Mouse (Mus musculus) heart, postnatal 0 days (tissue): ENCODE measurements at regions not wholly inside any gene's neighbourhood (a gene's known extent, or its start where the extent isn't known, plus 50 kb on each side); places are given as distances from the start of the nearest gene placed in this dataset. TPM values are rescaled to one million over a fixed set of nuclear protein-coding genes. Genes with fewer than 3 reads are reported as not detected.

Source experiments
- ATAC-seq: fragments of 200-750 bp; cut with Nextera tagmentation; 2 replicates; pipeline ENCODE4 v1.8.0; 2017; ENCODE audit warnings: low read depth, moderate number of reproducible peaks, moderate library complexity; ENCODE audit not compliant: insufficient read depth
- DNase-seq: peaks from one replicate; pipeline ENCODE4 v3.0.0-alpha.2; 2016; ENCODE audit warnings: low spot score
- H3K27ac ChIP-seq: fragments of 300-500 bp; sonication (generic); 2 replicates; pipeline ENCODE4 v1.5.1; 2014; ENCODE audit warnings: low read depth, mild to moderate bottlenecking
- H3K27me3 ChIP-seq: fragments of 300-500 bp; sonication (generic); 2 replicates; pipeline ENCODE4 v1.6.1; 2014; ENCODE audit warnings: low read length, mixed read lengths; ENCODE audit not compliant: control insufficient read depth, insufficient read depth
- H3K36me3 ChIP-seq: fragments of 300-500 bp; sonication (generic); replicated peaks from 2 replicates; pipeline ENCODE4 v1.6.1; 2014; ENCODE audit warnings: low read length, mixed read lengths; ENCODE audit not compliant: control insufficient read depth, insufficient read depth
- H3K4me1 ChIP-seq: fragments of 300-500 bp; sonication (generic); 2 replicates; pipeline ENCODE4 v1.6.1; 2014; ENCODE audit warnings: antibody characterized with exemption; ENCODE audit not compliant: control insufficient read depth, insufficient read depth
- H3K4me2 ChIP-seq: fragments of 300-500 bp; sonication (generic); 2 replicates; pipeline ENCODE4 v1.6.1; 2014; ENCODE audit warnings: low read depth, mild to moderate bottlenecking, low read length, moderate library complexity
- H3K4me3 ChIP-seq: fragments of 300-500 bp; sonication (generic); 2 replicates; pipeline ENCODE4 v1.5.1; 2014; ENCODE audit warnings: low read depth, low read length
- H3K9ac ChIP-seq: fragments of 300-500 bp; sonication (generic); replicated peaks from 2 replicates; pipeline ENCODE4 v1.6.1; 2014; ENCODE audit warnings: low read depth, low read length, mixed read lengths
- H3K9me3 ChIP-seq: fragments of 300-500 bp; sonication (generic); replicated peaks from 2 replicates; pipeline ENCODE4 v1.6.1; 2016; ENCODE audit warnings: low read length; ENCODE audit not compliant: control insufficient read depth
- CTCF ChIP-seq: IDR thresholded peaks from 2 replicates; pipeline ENCODE4 v1.5.1; 2016; ENCODE audit warnings: antibody characterized with exemption, control low read depth, low read depth
- EP300 ChIP-seq: IDR thresholded peaks from 2 replicates; pipeline ENCODE4 v1.6.1; 2016; ENCODE audit warnings: antibody characterized with exemption, low read depth
- WGBS: fragments of 180-500 bp; shearing (Covaris S2); extraction: QIAGEN DNeasy Blood & Tissue Kit; methylation state at CpG from one replicate; pipeline ENCODE4 v1.1.7; 2014; 5-methylcytosine and 5-hydroxymethylcytosine counted together
- microRNA-seq: library from miRNA; unstranded; fragments of <30 nt; microRNA quantifications from one replicate; pipeline ENCODE4, GENCODE M21; 2016

GRCm38 (mm10) chr13:69445611-69446010 is 87.9 kb upstream of the Nsun2 start:
- Histone ChIP-seq H3K4me2 (no peak overlapping the region), H3K4me3 (no peak overlapping the region), H3K36me3 (no peaks in the 10 kb centered on the region), H3K9me3 (no peaks in the 10 kb centered on the region), H3K27ac (no peak overlapping the region), H3K4me1 (no peaks in the 10 kb centered on the region), H3K9ac (no peak overlapping the region), H3K27me3 (no peaks in the 10 kb centered on the region)
- ATAC-seq (no peak), DNase-seq (no peak)
- TF ChIP-seq EP300 (no peak), CTCF (no peak)
- WGBS = 78% methylated on average over 4 of the region's 4 CpGs

Small RNAs in the stretch of these regions (microRNA-seq; reads per million reads assigned to microRNA genes)
- gene Gm44375 = not detected
